Mouse (Mus musculus): ENCODE data around the gene Lipn.

The Lipn gene

DNA sequence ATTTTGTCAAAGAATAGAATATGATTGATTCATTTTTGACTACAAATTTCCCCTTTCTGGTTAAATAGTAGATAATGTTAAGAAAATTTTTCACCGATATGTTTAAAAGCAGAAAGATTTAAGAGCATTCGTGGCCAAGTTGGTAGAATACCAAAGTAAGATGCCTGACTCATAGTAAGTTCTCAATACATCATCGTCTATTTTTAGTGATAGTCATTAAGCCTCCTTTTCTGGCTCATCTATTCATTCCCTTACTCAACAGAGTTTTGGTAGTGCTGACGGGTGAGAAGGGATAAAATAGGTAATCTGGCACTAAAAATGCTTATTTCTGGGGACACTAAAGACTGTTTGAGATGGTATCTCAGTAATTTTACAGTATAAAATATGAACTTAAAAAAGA, 3.1 kb upstream of the Lipn start:
- no peaks in the 10 kb centered on the region for H3K27me3 ChIP-seq (ENCODE audit: insufficient read depth, low read length)
- no peaks in the 10 kb centered on the region for H3K9me3 ChIP-seq (ENCODE audit: low read length)
- no peaks in the 10 kb centered on the region for H3K36me3 ChIP-seq (ENCODE audit: insufficient read depth, low read length)
- H3K4me1 ChIP-seq (replicated peaks; ENCODE audit: low read depth, low read length): peaks cover 3% of the 10 kb centered on the region
- TF ChIP-seq POU5F1 (IDR thresholded peaks at IDR 0.05; ENCODE audit: borderline replicate concordance, low read length): no peak
- TF ChIP-seq NANOG (IDR thresholded peaks at IDR 0.05; ENCODE audit: borderline replicate concordance, low read length): no peak
- TF ChIP-seq CTCF (conservative IDR thresholded peaks at IDR 0.05; ENCODE audit: low read length): no peak
- H3K4me3 ChIP-seq (replicated peaks; ENCODE audit: low read length): no peak overlapping the region

DNA sequence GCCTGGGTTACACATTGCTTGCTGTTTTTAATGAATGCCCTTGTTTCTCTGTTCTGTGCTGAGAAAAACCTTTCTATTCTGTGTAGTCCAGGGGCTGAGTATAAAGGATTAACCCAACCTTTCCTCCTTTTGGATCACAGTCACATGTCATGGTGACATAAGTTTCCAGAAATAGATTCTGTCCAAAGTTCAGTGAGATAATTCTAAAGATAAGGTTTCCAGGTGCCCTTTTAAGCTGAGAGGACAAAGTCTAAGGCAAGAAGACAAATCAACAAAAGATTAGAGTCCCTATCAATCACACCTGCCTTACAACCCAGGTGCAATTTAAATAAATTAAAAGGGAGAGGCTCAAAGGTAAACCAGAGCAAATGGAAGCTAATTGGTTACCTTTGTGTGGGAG, 7.1 kb downstream of the Lipn start:
- no peaks in the 10 kb centered on the region for H3K4me1 ChIP-seq (replicated peaks; ENCODE audit: low read depth, low read length)

DNA sequence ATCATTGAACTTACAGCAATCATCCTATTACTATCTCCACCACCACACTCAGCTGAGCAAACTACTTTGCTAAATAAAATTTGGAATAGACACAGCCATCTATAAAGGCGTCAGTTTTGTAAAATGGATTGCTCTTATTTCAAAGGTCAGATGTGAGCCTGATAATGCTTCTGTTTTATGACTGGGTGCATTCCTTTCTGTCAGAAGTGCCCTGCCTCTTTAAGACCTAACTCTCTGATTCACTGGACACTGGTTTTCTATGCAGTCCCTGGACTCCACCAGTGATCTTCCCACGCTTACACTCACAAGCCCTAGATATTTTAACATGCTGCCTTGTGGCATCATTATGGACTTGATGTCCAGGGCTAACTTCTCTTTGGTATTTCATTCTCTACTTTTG, 11.0 kb downstream of the Lipn start:
- no peak overlapping the region for H3K4me3 ChIP-seq (replicated peaks; ENCODE audit: low read length)
- H3K27me3 ChIP-seq (ENCODE audit: insufficient read depth, low read length): no peaks in the 10 kb centered on the region
- no peak for TF ChIP-seq NANOG (IDR thresholded peaks at IDR 0.05; ENCODE audit: borderline replicate concordance, low read length)
- TF ChIP-seq CTCF (conservative IDR thresholded peaks at IDR 0.05; ENCODE audit: low read length): no peak
- TF ChIP-seq POU5F1 (IDR thresholded peaks at IDR 0.05; ENCODE audit: borderline replicate concordance, low read length): no peak
- no peaks in the 10 kb centered on the region for H3K4me1 ChIP-seq (replicated peaks; ENCODE audit: low read depth, low read length)
- no peaks in the 10 kb centered on the region for H3K36me3 ChIP-seq (ENCODE audit: insufficient read depth, low read length)
- H3K9me3 ChIP-seq (ENCODE audit: low read length): no peaks in the 10 kb centered on the region

More for the DNA sequence above, 7.1 kb downstream of the Lipn start:
- TF ChIP-seq NANOG (IDR thresholded peaks at IDR 0.05; ENCODE audit: borderline replicate concordance, low read length): no peak
- no peak for TF ChIP-seq POU5F1 (IDR thresholded peaks at IDR 0.05; ENCODE audit: borderline replicate concordance, low read length)
- TF ChIP-seq CTCF (conservative IDR thresholded peaks at IDR 0.05; ENCODE audit: low read length): no peak
- no peaks in the 10 kb centered on the region for H3K36me3 ChIP-seq (ENCODE audit: insufficient read depth, low read length)
- H3K4me3 ChIP-seq (replicated peaks; ENCODE audit: low read length): no peak overlapping the region
- no peaks in the 10 kb centered on the region for H3K27me3 ChIP-seq (ENCODE audit: insufficient read depth, low read length)
- H3K9me3 ChIP-seq (ENCODE audit: low read length): no peaks in the 10 kb centered on the region

DNA sequence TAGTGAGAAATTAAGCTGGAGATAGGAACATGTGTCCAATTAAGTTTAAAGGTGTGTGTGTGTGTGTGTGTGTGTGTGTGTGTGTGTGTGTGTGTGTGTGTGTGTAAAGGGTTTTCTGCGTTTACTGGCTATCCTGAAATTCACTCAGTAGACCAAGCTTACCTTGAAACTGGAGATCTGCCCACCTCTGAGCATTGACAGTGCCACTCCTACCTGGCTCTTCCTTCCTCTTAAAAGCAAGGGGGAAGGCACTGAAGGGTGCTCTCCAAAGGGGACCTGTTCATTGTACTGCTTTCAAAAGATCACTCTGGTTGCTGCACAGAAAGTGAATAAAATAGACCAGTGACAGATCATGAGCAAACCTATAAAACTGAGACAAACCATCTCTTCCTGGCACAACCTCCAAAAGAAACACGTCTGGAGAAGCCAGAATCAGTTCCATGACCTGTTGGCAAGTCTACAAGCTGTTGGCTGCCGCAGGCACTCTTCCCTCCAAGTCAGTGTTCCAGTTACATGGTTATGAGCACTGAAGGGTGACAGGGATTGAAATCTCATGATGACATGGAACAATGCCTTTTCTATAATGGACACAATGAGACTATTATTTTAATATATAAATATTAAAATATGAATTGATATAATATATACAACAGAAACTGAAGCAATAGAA, 22.0 kb downstream of the Lipn start:
- H3K36me3 ChIP-seq (ENCODE audit: insufficient read depth, low read length): no peaks in the 10 kb centered on the region
- H3K4me3 ChIP-seq (replicated peaks; ENCODE audit: low read length): no peak overlapping the region
- H3K27me3 ChIP-seq (ENCODE audit: insufficient read depth, low read length): no peaks in the 10 kb centered on the region
- TF ChIP-seq CTCF (conservative IDR thresholded peaks at IDR 0.05; ENCODE audit: low read length): no peak
- no peak for TF ChIP-seq NANOG (IDR thresholded peaks at IDR 0.05; ENCODE audit: borderline replicate concordance, low read length)
- no peak for TF ChIP-seq POU5F1 (IDR thresholded peaks at IDR 0.05; ENCODE audit: borderline replicate concordance, low read length)
- H3K9me3 ChIP-seq (ENCODE audit: low read length): no peaks in the 10 kb centered on the region
- no peaks in the 10 kb centered on the region for H3K4me1 ChIP-seq (replicated peaks; ENCODE audit: low read depth, low read length)

DNA sequence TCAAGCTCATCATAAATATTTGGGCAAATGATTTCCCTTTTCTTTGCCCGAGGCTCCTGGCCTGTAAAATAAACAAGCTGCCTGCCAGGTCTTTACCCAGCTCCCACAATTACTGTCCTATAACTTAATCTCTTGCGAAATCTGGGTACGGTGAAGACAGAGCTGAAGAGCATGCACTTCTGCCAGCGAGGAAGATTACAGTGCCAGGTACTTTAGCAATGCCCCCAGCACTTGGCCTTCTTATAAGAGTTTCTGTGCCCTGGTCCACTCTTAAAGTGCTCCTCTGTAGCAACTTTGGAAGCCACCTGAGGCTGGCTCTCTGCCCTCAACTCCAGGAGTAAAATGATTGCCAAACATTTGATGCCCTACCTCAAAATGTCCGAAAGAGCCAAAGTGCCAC, 28.2 kb downstream of the Lipn start:
- Histone ChIP-seq H3K36me3 (ENCODE audit: insufficient read depth, low read length) (no peaks in the 10 kb centered on the region), H3K4me3 (replicated peaks; ENCODE audit: low read length) (no peak overlapping the region), H3K4me1 (replicated peaks; ENCODE audit: low read depth, low read length) (peaks cover 8% of the 10 kb centered on the region), H3K9me3 (ENCODE audit: low read length) (no peaks in the 10 kb centered on the region), H3K27me3 (ENCODE audit: insufficient read depth, low read length) (no peaks in the 10 kb centered on the region)
- TF ChIP-seq CTCF (conservative IDR thresholded peaks at IDR 0.05; ENCODE audit: low read length): no peak
- no peak for TF ChIP-seq NANOG (IDR thresholded peaks at IDR 0.05; ENCODE audit: borderline replicate concordance, low read length)
- TF ChIP-seq POU5F1 (IDR thresholded peaks at IDR 0.05; ENCODE audit: borderline replicate concordance, low read length): no peak

DNA sequence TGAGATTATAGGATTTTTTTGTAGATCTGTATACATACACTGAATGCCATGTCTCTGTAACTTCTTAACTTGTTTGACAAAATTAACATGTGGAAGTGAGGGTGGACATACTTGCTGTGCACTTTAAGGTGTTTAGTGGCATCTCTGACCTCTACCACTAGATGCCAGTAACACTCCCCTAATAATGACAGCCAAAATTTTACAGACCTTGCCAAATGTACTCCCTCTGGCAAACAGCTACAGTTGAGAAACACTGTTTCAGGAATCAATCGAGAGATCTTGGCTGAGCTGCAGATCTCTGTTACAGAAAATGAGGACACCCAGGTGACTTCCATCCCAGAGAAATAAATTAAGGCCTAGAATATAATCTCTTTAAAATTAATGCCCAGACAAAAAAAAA, 29.1 kb downstream of the Lipn start:
- H3K27me3 ChIP-seq (ENCODE audit: insufficient read depth, low read length): no peaks in the 10 kb centered on the region
- H3K36me3 ChIP-seq (ENCODE audit: insufficient read depth, low read length): no peaks in the 10 kb centered on the region
- H3K4me1 ChIP-seq (replicated peaks; ENCODE audit: low read depth, low read length): peaks cover 8% of the 10 kb centered on the region
- no peaks in the 10 kb centered on the region for H3K9me3 ChIP-seq (ENCODE audit: low read length)
- TF ChIP-seq POU5F1 (IDR thresholded peaks at IDR 0.05; ENCODE audit: borderline replicate concordance, low read length): no peak
- no peak for TF ChIP-seq NANOG (IDR thresholded peaks at IDR 0.05; ENCODE audit: borderline replicate concordance, low read length)
- no peak for TF ChIP-seq CTCF (conservative IDR thresholded peaks at IDR 0.05; ENCODE audit: low read length)
- no peak overlapping the region for H3K4me3 ChIP-seq (replicated peaks; ENCODE audit: low read length)

DNA sequence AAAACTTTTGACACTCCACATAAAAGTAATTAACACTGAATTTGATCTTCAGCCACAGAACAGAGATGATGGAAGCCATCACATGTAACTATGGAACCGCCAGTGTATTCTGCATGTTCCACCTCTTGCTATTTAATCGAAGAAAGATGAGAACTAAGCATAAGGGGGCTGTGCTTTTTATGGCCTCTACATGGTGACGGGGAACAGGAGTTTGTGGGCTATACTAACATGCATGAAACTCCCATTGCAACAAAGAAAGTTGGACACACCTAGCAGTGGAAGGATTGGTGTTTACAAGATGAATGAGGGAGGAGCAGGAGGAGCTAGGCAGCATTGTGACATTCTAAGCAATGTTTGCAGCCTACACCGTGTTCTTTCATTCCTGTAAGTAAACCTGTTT, 33.5 kb downstream of the Lipn start, which contains the start of gene Lipm:
Gene Lipm (plus strand): TSS at position 301 of the 400 bp plus-strand sequence.
- TF ChIP-seq POU5F1 (IDR thresholded peaks at IDR 0.05; ENCODE audit: borderline replicate concordance, low read length) (no peak), NANOG (IDR thresholded peaks at IDR 0.05; ENCODE audit: borderline replicate concordance, low read length) (no peak), CTCF (conservative IDR thresholded peaks at IDR 0.05; ENCODE audit: low read length) (no peak)
- peaks cover 8% of the 10 kb centered on the region for H3K4me1 ChIP-seq (replicated peaks; ENCODE audit: low read depth, low read length)
- H3K27me3 ChIP-seq (ENCODE audit: insufficient read depth, low read length): no peaks in the 10 kb centered on the region
- no peaks in the 10 kb centered on the region for H3K36me3 ChIP-seq (ENCODE audit: insufficient read depth, low read length)
- H3K9me3 ChIP-seq (ENCODE audit: low read length): no peaks in the 10 kb centered on the region
- no peak within 1 kb of the TSS for H3K4me3 ChIP-seq (replicated peaks; ENCODE audit: low read length)

DNA sequence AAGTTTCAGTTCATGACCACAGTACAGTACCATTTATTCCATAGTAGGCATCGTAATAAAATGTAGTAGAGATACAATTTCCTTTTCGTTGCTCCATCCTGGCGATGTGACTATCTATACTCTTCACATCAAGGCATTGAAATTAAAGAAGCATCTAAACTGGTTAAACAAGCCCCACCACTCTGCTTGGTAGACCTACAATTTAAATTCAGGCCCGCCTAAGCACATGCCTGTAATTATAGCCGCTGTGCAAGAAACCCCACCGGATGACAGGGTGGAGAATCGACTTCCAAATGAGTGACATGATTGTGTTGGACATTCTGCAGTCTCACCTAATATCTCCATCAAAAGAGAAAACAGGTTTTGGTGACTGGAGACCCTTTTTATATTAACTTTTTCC, 34.7 kb downstream of the Lipn start:
- Histone ChIP-seq H3K36me3 (ENCODE audit: insufficient read depth, low read length) (no peaks in the 10 kb centered on the region), H3K4me3 (replicated peaks; ENCODE audit: low read length) (no peak overlapping the region), H3K4me1 (replicated peaks; ENCODE audit: low read depth, low read length) (peaks cover 8% of the 10 kb centered on the region), H3K27me3 (ENCODE audit: insufficient read depth, low read length) (no peaks in the 10 kb centered on the region), H3K9me3 (ENCODE audit: low read length) (no peaks in the 10 kb centered on the region)
- TF ChIP-seq POU5F1 (IDR thresholded peaks at IDR 0.05; ENCODE audit: borderline replicate concordance, low read length) (no peak), NANOG (IDR thresholded peaks at IDR 0.05; ENCODE audit: borderline replicate concordance, low read length) (no peak), CTCF (conservative IDR thresholded peaks at IDR 0.05; ENCODE audit: low read length) (no peak)

DNA sequence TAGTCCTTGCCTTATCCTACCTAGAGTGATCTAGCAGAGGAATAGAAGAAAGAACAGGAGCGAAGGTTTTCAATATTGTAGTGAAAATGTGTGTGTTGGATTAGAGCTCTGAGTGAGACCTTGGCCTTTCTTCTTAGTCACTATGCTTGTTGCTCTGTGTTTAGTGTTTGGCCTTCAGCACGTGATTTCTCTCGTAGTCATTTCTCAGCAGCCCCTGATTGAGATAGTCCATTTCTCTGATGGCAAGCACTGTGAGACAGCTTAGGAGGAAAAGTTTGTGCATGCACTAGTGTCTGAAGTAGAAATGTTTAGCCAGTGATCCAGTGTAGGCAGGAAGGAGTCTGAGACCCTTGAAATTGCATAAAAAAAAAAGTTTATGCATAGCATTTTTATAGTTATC, 37.7 kb downstream of the Lipn start:
- Histone ChIP-seq H3K9me3 (ENCODE audit: low read length) (no peaks in the 10 kb centered on the region), H3K36me3 (ENCODE audit: insufficient read depth, low read length) (no peaks in the 10 kb centered on the region), H3K4me3 (replicated peaks; ENCODE audit: low read length) (no peak overlapping the region)

More for the DNA sequence above, 37.7 kb downstream of the Lipn start:
- no peaks in the 10 kb centered on the region for H3K27me3 ChIP-seq (ENCODE audit: insufficient read depth, low read length)
- H3K4me1 ChIP-seq (replicated peaks; ENCODE audit: low read depth, low read length): peaks cover 4% of the 10 kb centered on the region
- TF ChIP-seq CTCF (conservative IDR thresholded peaks at IDR 0.05; ENCODE audit: low read length) (no peak), NANOG (IDR thresholded peaks at IDR 0.05; ENCODE audit: borderline replicate concordance, low read length) (no peak), POU5F1 (IDR thresholded peaks at IDR 0.05; ENCODE audit: borderline replicate concordance, low read length) (no peak)
